Mouse (Mus musculus): ENCODE results near the gene Spesp1.

GRCm38 (mm10) chr9:62284266-62284665, 2.3 kb upstream of the Spesp1 start:
- TF ChIP-seq CTCF (IDR thresholded peaks at IDR 0.05; ENCODE audit: control insufficient read depth, insufficient read depth, low read length) (no peak), POLR2A (IDR thresholded peaks at IDR 0.05; ENCODE audit: borderline replicate concordance, control insufficient read depth, low read depth, low read length) (no peak)

Data from bone marrow, adult 2 months (tissue).